Mouse (Mus musculus): ENCODE results near the gene Sbk1. TPM values are rescaled to one million over a fixed set of nuclear protein-coding genes. Genes with fewer than 3 reads are reported as not detected.
"Not testable (repeated sequence)": the region's sequence is repeated elsewhere in the genome, so short reads cannot be mapped to it uniquely, and the experiment has no call there.

The Sbk1 gene
- polyA plus RNA-seq, 1 experiment: 518 TPM

DNA sequence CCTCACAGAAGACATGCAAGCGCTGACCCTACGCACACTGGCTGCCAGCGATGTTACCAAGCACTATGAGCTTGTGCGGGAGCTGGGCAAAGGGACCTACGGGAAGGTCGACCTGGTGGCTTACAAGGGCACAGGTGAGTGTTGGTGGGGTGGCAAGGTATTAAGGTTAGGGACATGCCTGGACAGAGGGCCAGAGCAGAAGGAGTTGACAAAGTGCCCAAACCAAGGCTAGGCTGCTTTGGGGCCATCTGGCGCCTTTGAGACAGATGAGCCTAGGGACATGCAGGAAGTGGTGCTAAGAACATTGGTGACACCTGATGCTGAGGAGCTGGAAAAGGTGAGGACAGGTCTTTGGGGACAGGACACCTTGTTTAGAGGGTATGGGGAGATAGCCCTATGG lies 17.5 kb downstream of the Sbk1 start:
- TF ChIP-seq POLR2A (IDR thresholded peaks at IDR 0.05; ENCODE audit: borderline replicate concordance, extremely low read depth, insufficient read depth, insufficient read length, poor library complexity, severe bottlenecking) (no peak), CTCF (IDR thresholded peaks at IDR 0.05; ENCODE audit: borderline replicate concordance, extremely low read depth, insufficient read depth, insufficient read length) (no peak)
- DNase-seq (ENCODE audit: low read depth): no peak

DNA sequence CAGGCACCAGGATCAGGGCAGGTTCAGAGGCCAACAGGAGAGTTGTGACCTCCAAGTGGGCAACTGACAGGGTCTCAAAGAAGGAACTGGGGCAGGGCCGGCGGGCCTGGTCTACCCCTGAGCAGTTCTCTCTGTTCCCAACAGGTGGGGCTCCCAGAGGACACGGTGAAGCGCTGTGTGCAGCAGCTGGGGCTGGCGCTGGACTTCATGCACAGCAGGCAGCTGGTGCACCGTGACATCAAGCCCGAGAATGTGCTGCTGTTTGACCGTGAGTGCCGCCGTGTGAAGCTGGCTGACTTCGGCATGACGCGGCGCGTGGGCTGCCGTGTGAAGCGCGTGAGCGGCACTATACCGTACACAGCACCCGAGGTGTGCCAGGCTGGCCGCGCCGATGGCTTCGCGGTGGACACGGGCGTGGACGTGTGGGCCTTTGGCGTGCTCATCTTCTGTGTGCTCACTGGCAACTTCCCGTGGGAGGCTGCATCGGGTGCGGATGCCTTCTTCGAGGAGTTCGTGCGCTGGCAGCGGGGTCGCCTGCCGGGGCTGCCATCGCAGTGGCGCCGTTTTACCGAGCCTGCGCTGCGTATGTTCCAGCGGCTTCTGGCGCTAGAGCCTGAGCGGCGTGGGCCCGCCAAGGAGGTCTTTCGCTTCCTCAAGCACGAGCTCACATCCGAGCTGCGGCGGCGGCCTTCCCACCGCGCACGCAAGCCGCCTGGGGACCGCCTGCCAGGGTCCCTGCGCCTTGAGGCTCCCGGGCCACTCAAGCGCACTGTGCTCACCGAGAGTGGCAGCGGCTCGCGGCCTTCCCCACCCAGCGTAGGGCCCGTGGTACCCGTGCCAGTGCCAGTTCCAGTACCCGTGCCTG lies 19.5 kb downstream of the Sbk1 start:
- TF ChIP-seq CTCF (IDR thresholded peaks at IDR 0.05; ENCODE audit: borderline replicate concordance, extremely low read depth, insufficient read depth, insufficient read length) (no peak), POLR2A (IDR thresholded peaks at IDR 0.05; ENCODE audit: borderline replicate concordance, extremely low read depth, insufficient read depth, insufficient read length, poor library complexity, severe bottlenecking) (no peak)
- peak; percentile 59 for DNase-seq (ENCODE audit: low read depth)

DNA sequence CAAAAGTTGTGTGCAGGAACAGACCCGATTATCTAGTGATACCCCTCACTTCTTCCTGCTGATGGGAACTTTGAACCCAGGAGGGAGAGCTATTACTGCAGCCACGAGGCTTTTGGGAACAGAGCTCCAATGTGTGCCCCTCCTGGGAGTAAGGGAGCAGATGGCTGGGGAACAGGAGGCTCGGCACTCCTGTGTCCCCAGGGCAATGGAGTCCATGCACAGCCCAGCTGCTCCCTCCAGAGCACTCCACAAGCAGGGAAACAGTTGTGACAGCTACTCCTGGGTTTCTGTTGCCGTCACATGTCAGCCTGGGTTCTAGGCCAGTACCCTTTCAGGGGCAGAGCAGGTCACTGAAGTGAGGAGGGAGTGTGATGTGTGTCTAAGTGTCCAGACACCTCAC lies 20.7 kb downstream of the Sbk1 start:
- TF ChIP-seq CTCF (IDR thresholded peaks at IDR 0.05; ENCODE audit: borderline replicate concordance, extremely low read depth, insufficient read depth, insufficient read length) (no peak), POLR2A (IDR thresholded peaks at IDR 0.05; ENCODE audit: borderline replicate concordance, extremely low read depth, insufficient read depth, insufficient read length, poor library complexity, severe bottlenecking) (no peak)
- DNase-seq (ENCODE audit: low read depth): peak; percentile 50

DNA sequence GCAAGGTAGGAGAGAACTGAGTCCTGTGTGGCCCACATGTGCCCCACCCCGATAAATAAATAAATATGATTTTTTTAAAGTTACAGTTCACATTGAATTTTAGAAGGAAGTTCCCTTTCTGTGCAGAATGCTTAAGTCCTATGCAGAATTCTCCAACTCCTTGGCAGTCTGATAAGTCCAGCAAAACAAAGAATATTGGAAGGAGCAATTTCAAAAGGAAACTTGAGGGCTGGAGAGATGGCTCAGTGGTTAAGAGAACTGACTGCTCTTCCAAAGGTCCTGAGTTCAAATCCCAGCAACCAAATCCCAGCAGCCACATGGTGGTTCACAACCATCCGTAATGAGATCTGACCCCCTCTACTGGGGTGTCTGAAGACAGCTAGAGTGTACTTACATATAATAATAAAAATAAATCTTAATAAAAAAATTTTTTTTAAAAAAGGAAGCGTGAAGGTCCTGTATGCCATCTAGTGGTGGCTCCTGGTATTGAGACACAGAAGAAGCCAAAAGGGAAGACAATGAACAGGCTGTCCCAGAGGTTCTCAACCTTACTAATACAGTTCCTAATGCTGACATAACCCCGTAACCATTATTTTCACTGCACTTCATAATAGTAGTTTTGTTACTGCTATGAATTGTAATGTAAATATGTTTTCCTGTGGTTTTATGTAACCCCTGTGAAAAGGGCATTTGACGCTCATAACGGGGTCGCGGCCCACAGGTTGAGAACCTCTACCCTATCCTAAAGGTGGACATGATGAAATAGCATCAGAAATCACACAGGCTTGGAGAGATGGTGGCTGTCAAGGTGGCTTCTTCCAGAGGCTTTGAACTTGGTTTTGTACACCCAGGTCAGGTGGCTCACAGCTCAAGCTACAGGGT lies 25.4 kb downstream of the Sbk1 start:
- peak; percentile 74 for DNase-seq (ENCODE audit: low read depth)
- TF ChIP-seq CTCF (IDR thresholded peaks at IDR 0.05; ENCODE audit: borderline replicate concordance, extremely low read depth, insufficient read depth, insufficient read length) (peak; percentile 55; the same call in 1 of the 2 replicates), POLR2A (IDR thresholded peaks at IDR 0.05; ENCODE audit: borderline replicate concordance, extremely low read depth, insufficient read depth, insufficient read length, poor library complexity, severe bottlenecking) (no peak)

DNA sequence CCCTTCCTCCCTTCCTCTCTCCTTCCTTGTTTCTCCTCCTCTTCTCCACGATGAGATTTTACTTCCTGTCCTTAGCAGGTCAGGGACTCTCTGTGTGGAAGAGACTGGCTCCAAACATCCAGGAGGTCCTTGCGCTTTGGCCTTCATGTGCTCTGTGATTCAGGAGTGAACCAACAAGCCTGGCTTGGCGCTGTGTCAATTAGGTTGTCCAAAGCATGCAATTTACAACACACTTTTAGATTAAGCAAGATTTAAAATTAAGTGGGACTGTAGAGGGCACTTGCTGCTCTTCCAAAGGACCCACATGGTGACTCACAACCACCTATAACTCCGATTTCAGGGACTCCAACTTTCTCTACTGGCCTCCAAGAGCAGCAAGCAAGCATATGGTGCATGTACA lies 26.4 kb downstream of the Sbk1 start:
- no peak for TF ChIP-seq POLR2A (IDR thresholded peaks at IDR 0.05; ENCODE audit: borderline replicate concordance, extremely low read depth, insufficient read depth, insufficient read length, poor library complexity, severe bottlenecking)
- no peak for TF ChIP-seq CTCF (IDR thresholded peaks at IDR 0.05; ENCODE audit: borderline replicate concordance, extremely low read depth, insufficient read depth, insufficient read length)
- DNase-seq (ENCODE audit: low read depth): no peak

DNA sequence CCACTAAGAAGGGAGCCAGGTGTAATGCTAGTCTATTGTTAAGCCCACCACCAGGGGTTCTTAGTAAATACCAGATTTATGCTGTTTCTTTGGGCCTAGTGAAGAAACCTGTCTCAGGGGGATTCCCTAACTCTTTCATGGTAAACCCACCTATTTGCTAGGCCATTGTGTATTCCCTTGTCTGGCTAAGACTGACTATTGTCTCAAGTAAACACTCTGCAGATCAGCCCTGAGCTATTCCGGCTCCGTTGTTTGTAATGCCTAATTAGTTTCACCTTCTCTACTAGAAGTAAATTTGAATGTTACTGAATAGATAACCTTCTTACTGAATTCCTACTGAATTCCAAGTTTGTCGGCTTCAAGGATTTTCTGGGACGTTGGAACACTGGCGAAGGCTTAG lies 29.4 kb downstream of the Sbk1 start:
- not testable (repeated sequence) for DNase-seq (ENCODE audit: low read depth)

DNA sequence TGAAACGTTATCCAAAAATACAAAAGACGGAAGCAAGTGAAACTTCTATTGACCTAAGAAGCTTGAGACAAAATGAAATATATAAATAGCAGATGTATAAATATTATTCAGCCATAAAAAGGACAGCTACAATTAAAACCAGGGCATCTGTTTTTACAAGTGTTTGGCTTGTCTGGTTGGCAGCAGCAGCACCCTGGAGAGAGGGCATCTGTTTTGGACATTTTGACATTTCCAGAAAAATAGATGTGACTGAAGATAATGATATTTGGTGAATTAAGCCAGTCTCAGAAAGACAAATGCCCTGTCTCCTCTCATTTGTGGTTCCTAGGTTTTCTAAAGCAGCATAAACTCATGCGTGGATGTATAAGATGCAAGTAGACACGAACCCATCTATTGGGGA lies 39.4 kb downstream of the Sbk1 start:
- DNase-seq (ENCODE audit: low read depth): no peak
- TF ChIP-seq POLR2A (IDR thresholded peaks at IDR 0.05; ENCODE audit: borderline replicate concordance, extremely low read depth, insufficient read depth, insufficient read length, poor library complexity, severe bottlenecking) (no peak), CTCF (IDR thresholded peaks at IDR 0.05; ENCODE audit: borderline replicate concordance, extremely low read depth, insufficient read depth, insufficient read length) (no peak)

DNA sequence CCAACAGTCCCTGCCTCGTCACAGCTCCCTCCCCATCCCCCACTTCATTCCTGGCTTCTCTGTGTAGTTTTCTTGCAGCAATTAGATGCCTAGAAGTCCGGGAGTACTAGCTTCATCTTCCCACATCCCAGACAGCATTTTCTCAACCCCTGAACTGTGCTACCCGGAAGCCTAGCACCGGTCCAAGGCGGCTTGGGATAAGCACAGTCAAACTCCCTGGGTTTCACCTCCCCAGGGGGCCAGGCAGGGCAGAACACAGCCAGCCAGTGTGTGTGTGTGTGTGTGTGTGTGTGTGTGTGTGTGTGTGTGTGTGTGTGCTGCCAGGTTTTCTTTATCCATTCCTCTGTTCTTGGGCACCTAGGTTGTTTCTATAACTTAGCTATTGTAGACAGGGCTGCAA lies 40.9 kb downstream of the Sbk1 start:
- DNase-seq (ENCODE audit: low read depth): no peak
- TF ChIP-seq CTCF (IDR thresholded peaks at IDR 0.05; ENCODE audit: borderline replicate concordance, extremely low read depth, insufficient read depth, insufficient read length) (no peak), POLR2A (IDR thresholded peaks at IDR 0.05; ENCODE audit: borderline replicate concordance, extremely low read depth, insufficient read depth, insufficient read length, poor library complexity, severe bottlenecking) (no peak)

DNA sequence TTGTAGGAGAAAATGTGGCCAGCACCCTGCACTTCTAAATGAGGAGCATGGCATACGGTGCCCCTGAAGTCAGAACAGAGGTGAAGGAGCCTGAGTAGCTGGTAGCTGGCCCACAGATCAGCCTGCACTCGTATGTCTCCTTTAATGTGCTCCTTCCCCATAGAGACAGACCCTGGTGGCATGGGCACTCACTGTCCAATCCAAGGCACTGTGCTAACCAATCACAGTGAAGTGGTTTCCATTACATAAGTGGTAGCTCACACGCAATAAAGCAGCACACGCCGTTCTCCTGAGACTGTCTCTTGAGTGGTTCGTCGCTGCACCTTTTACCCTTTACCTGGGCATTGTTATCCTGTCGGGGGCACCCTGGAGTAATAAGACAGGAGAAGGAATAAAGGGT lies 41.9 kb downstream of the Sbk1 start:
- TF ChIP-seq POLR2A (IDR thresholded peaks at IDR 0.05; ENCODE audit: borderline replicate concordance, extremely low read depth, insufficient read depth, insufficient read length, poor library complexity, severe bottlenecking) (no peak), CTCF (IDR thresholded peaks at IDR 0.05; ENCODE audit: borderline replicate concordance, extremely low read depth, insufficient read depth, insufficient read length) (no peak)
- no peak for DNase-seq (ENCODE audit: low read depth)

DNA sequence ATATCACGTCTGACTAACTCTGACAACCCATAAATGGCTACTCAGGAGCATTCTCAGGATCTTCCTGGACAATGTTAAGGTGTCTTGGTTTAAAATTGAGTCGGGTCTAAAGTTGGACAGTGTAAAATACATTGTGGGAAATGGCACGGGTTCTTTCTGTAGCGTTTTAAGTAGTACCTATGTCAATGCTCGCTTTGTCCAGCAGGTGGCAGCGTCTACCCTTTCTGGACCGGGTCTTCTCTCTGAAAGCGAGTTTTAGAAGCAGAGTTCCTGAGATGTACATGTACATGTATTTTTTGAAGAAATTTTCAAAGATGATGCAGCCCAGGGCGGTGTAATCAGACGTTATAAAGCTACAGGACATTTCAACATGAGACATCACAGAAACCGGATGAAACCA lies 51.3 kb downstream of the Sbk1 start:
- peak; percentile 88 for TF ChIP-seq CTCF (IDR thresholded peaks at IDR 0.05; ENCODE audit: borderline replicate concordance, extremely low read depth, insufficient read depth, insufficient read length)
- no peak for TF ChIP-seq POLR2A (IDR thresholded peaks at IDR 0.05; ENCODE audit: borderline replicate concordance, extremely low read depth, insufficient read depth, insufficient read length, poor library complexity, severe bottlenecking)
- DNase-seq (ENCODE audit: low read depth): peak; percentile 91

DNA sequence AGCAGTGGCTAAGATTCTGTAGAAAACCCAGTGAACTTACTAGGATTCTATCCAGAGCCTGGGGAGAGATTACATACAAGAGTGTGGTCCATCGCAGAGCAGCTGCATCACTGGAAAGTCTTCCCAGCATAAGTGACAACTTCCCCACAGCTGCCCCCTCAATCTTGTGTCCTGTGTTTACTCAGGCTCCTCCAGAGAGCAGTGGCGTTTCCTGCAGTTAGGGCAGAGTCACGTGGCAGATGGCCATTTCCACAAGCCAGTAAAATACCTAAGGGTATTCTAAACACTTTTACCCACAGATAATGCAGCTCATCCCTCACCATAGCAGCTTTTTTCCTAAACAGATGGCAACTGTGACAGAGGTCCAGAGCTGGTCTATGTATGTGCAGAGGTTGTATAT lies 52.4 kb downstream of the Sbk1 start:
- TF ChIP-seq POLR2A (IDR thresholded peaks at IDR 0.05; ENCODE audit: borderline replicate concordance, extremely low read depth, insufficient read depth, insufficient read length, poor library complexity, severe bottlenecking) (no peak), CTCF (IDR thresholded peaks at IDR 0.05; ENCODE audit: borderline replicate concordance, extremely low read depth, insufficient read depth, insufficient read length) (no peak)
- no peak for DNase-seq (ENCODE audit: low read depth)

DNA sequence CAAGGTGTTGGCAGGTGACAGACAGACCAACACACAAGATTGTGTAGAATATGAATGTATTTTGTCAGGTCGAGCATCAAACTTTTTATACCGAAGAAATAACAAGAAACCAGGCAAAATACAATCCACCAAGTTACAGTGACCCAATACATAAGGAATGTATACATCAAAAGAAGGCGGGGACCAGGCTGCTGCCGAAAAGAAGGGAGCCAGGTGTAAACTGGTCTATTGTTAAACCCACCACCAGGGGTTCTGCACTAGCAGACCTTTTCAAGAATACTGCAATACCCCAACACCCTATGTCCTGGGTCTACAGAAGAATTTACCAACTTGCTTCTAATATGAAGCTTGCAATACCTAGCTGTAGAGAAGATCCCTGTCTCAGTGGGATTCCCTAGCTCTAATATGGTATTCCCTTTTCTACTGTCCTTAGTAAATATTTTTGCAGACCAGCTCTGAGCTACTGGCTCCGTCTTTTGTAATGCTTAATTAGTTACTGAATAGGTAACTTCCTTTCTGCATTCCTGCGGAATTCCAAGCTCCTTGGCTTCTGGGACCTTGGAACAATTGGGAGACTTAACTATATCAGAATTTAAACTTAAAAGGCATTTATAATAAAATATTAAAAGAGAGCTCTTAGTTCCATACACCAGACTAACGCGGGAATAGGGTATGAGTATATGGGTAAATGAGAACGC lies 53.3 kb downstream of the Sbk1 start:
- not testable (repeated sequence) for DNase-seq (ENCODE audit: low read depth)

DNA sequence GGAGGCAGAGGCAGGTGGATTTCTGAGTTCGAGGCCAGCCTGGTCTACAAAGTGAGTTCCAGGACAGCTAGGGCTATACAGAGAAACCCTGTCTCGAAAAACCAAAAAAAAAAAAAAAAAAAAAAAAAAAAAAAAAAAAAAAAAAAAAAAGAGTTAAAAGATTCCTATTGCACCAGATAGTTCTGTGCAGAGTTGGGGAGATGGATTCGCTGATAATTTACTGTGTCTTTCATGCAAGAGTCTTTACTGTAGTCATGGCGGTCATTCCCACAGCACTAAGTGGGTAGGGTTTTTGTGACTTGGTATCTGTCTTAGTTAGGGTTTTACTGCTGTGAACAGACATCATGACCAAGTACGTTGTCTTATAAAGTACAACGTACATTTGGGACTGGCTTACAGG lies 56.4 kb downstream of the Sbk1 start:
- DNase-seq (ENCODE audit: low read depth): not testable (repeated sequence)

Measured in brain, embryonic 14.5 days (tissue).